Comparison of ENCODE assay signal across 8 mouse cellular contexts in genomic region chr3:148989818-148990530, GRCm38 (mm10). TPM values are rescaled to one million over a fixed set of nuclear protein-coding genes. Genes with fewer than 3 reads are reported as not detected.
DNase-seq lines count a peak whose midpoint lies in the region; ATAC-seq and TF ChIP-seq lines count a peak whose summit lies in the region.

No protein-coding gene starts in this region.

- intact Hi-C loops in gastrocnemius, postnatal 36 days (cut with DNase I) = loop anchor here (5.0 kb wide), 3 partner anchors 148 to 457 kb away; no protein-coding TSS in a partner anchor

- H3K4me3 ChIP-seq in cerebellum, adult 2 months (replicated peaks; ENCODE audit: insufficient read depth, low read depth, low read length) = peak overlapping the region; percentile 55
- peak overlapping the region; percentile 84 for H3K4me3 ChIP-seq in cortical plate, adult 2 months (ENCODE audit: insufficient read depth, low read length)
- peak overlapping the region; percentile 79 for H3K4me3 ChIP-seq in intestine, embryonic 14.5 days (ENCODE audit: low read depth, low read length)
- peak overlapping the region; percentile 82 for H3K4me3 ChIP-seq in limb, embryonic 12.5 days (replicated peaks)
- peak overlapping the region; percentile 90 for H3K4me3 ChIP-seq in midbrain, embryonic 16.5 days (ENCODE audit: low read depth, low read length)
- peak overlapping the region; percentile 84 for H3K4me3 ChIP-seq in testis, adult 2 months (ENCODE audit: control insufficient read depth, low read depth, low read length)

- DNase-seq in cerebellum, adult 2 months = peak; percentile 26 to 37
- no peak for DNase-seq in cerebellum, adult 8-10 months
- DNase-seq in gastrocnemius, postnatal 36 days = peak; percentile 13 to 54
- peak; percentile 93 for DNase-seq in intestine, embryonic 14.5 days (ENCODE audit: low spot score)

- peak overlapping the region; percentile 76 for H3K4me2 ChIP-seq in intestine, embryonic 14.5 days (ENCODE audit: low read length)
- peak overlapping the region; percentile 81 for H3K4me2 ChIP-seq in limb, embryonic 12.5 days
- peak overlapping the region; percentile 58 for H3K4me2 ChIP-seq in midbrain, embryonic 16.5 days (ENCODE audit: low read length)

- no peaks in the 10 kb centered on the region for H3K9me3 ChIP-seq in intestine, embryonic 14.5 days (ENCODE audit: control insufficient read depth, low read length)
- H3K9me3 ChIP-seq in limb, embryonic 12.5 days = no peaks in the 10 kb centered on the region
- no peaks in the 10 kb centered on the region for H3K9me3 ChIP-seq in midbrain, embryonic 16.5 days (replicated peaks; ENCODE audit: control insufficient read depth, low read length, poor library complexity, severe bottlenecking)

- no peak for TF ChIP-seq POLR2A in cerebellum, adult 2 months (IDR thresholded peaks at IDR 0.05; ENCODE audit: borderline replicate concordance, insufficient read depth, low read length)
- no peak for TF ChIP-seq POLR2A in cortical plate, adult 2 months (IDR thresholded peaks at IDR 0.05; ENCODE audit: extremely low read depth, insufficient read depth, low read length)
- TF ChIP-seq POLR2A in testis, adult 2 months (IDR thresholded peaks at IDR 0.05; ENCODE audit: control insufficient read depth, low read depth, low read length) = no peak

- peak overlapping the region; percentile 97 for H3K9ac ChIP-seq in intestine, embryonic 14.5 days (ENCODE audit: low read length)
- peak overlapping the region; percentile 99 for H3K9ac ChIP-seq in limb, embryonic 12.5 days (replicated peaks)
- H3K9ac ChIP-seq in midbrain, embryonic 16.5 days (ENCODE audit: low read depth, low read length) = peak overlapping the region; percentile 88

- TF ChIP-seq CTCF in cerebellum, adult 2 months (IDR thresholded peaks at IDR 0.05; ENCODE audit: borderline replicate concordance, insufficient read depth, low read depth, low read length) = no peak
- TF ChIP-seq CTCF in cortical plate, adult 2 months (IDR thresholded peaks at IDR 0.05; ENCODE audit: extremely low read depth, insufficient read depth, low read length) = no peak
- TF ChIP-seq CTCF in testis, adult 2 months (IDR thresholded peaks at IDR 0.05; ENCODE audit: control insufficient read depth, insufficient read depth, insufficient replicate concordance, low read depth, low read length) = no peak

- WGBS in cerebellum, adult 2 months = under 1% methylated on average over 65 of the region's 68 CpGs
- under 1% methylated on average over 37 of the region's 68 CpGs for WGBS in intestine, embryonic 14.5 days
- under 1% methylated on average over 43 of the region's 68 CpGs for WGBS in limb, embryonic 12.5 days
- WGBS in midbrain, embryonic 16.5 days = under 1% methylated on average over 39 of the region's 68 CpGs

- H3K36me3 ChIP-seq in intestine, embryonic 14.5 days (ENCODE audit: control insufficient read depth, insufficient read depth, low read length) = no peaks in the 10 kb centered on the region
- H3K36me3 ChIP-seq in limb, embryonic 12.5 days = no peaks in the 10 kb centered on the region
- no peaks in the 10 kb centered on the region for H3K36me3 ChIP-seq in midbrain, embryonic 16.5 days (ENCODE audit: control insufficient read depth, insufficient read depth, low read length)
- no peaks in the 10 kb centered on the region for H3K36me3 ChIP-seq in testis, adult 2 months (ENCODE audit: control insufficient read depth, insufficient read depth, low read length)

- H3K27ac ChIP-seq in cerebellum, adult 2 months (ENCODE audit: insufficient read depth, low read length) = no peak overlapping the region; the same call in 1 of the 2 replicates
- peak overlapping the region; percentile 96 for H3K27ac ChIP-seq in cortical plate, adult 2 months (ENCODE audit: insufficient read depth, low read length)
- H3K27ac ChIP-seq in intestine, embryonic 14.5 days (ENCODE audit: low read depth) = peak overlapping the region; percentile 99
- H3K27ac ChIP-seq in limb, embryonic 12.5 days = peak overlapping the region; percentile 100
- peak overlapping the region; percentile 98 for H3K27ac ChIP-seq in midbrain, embryonic 16.5 days (ENCODE audit: low read length)
- peak overlapping the region; percentile 53; the same call in 1 of the 2 replicates for H3K27ac ChIP-seq in testis, adult 2 months (ENCODE audit: control insufficient read depth, insufficient read depth, low read depth, low read length)

- H3K27me3 ChIP-seq in cerebellum, adult 2 months (ENCODE audit: control insufficient read depth, insufficient read depth, low read length) = no peaks in the 10 kb centered on the region
- no peaks in the 10 kb centered on the region for H3K27me3 ChIP-seq in intestine, embryonic 14.5 days (replicated peaks; ENCODE audit: control insufficient read depth, insufficient read depth, low read length)
- no peaks in the 10 kb centered on the region for H3K27me3 ChIP-seq in limb, embryonic 12.5 days
- H3K27me3 ChIP-seq in midbrain, embryonic 16.5 days (ENCODE audit: control insufficient read depth, insufficient read depth, low read depth, low read length) = no peaks in the 10 kb centered on the region
- H3K27me3 ChIP-seq in testis, adult 2 months (ENCODE audit: control insufficient read depth, insufficient read depth, low read length) = no peaks in the 10 kb centered on the region

- no peaks in the 10 kb centered on the region; the same call in 1 of the 2 replicates for H3K4me1 ChIP-seq in cerebellum, adult 2 months (ENCODE audit: control insufficient read depth, insufficient read depth, low read length)
- 0 out of 2 replicates have a peak, but pooled peaks cover 2% of the 10 kb centered on the region for H3K4me1 ChIP-seq in cortical plate, adult 2 months (ENCODE audit: control insufficient read depth, insufficient read depth, low read length)
- peaks cover 12% of the 10 kb centered on the region for H3K4me1 ChIP-seq in intestine, embryonic 14.5 days (replicated peaks; ENCODE audit: control insufficient read depth, insufficient read depth, low read length)
- peaks cover 29% of the 10 kb centered on the region for H3K4me1 ChIP-seq in limb, embryonic 12.5 days (replicated peaks)
- H3K4me1 ChIP-seq in midbrain, embryonic 16.5 days (ENCODE audit: control insufficient read depth, insufficient read depth, low read length) = peaks cover 8% of the 10 kb centered on the region
- H3K4me1 ChIP-seq in testis, adult 2 months (ENCODE audit: control insufficient read depth, insufficient read depth, low read length) = peaks cover 33% of the 10 kb centered on the region

- ATAC-seq in intestine, embryonic 14.5 days (replicated peaks; ENCODE audit: low FRiP score, low TSS enrichment, low read depth) = peak; percentile 78
- ATAC-seq in limb, embryonic 12.5 days (ENCODE audit: insufficient number of reproducible peaks, insufficient read depth, low FRiP score, low TSS enrichment, low read depth) = peak; percentile 77
- peak; percentile 76 for ATAC-seq in midbrain, embryonic 16.5 days

RNA-seq across cellular contexts. Expression of gene Adgrl2, which starts 0.4 kb away (rescaled TPM):
- polyA plus RNA-seq in cerebellum, adult 2 months (2012; rRNA removed) = 38.5 and 39.1 TPM in 2 replicates
- polyA plus RNA-seq in cortical plate, adult 2 months (2012; rRNA removed) = 86.6 and 90.3 TPM in 2 replicates
- total RNA-seq in gastrocnemius, postnatal 36 days (2021) = 10 to 100 TPM; 10.4 to 10.6 TPM
- polyA plus RNA-seq in intestine, embryonic 14.5 days (2014; fragmentation: Nextera tagmentation; extraction: Ambion mirVana) = 63.6 and 64.6 TPM in 2 replicates
- 101 and 111 TPM in 2 replicates for polyA plus RNA-seq in limb, embryonic 12.5 days (2016; fragmentation: Nextera tagmentation; extraction: Ambion mirVana)
- 117 and 119 TPM in 2 replicates for polyA plus RNA-seq in midbrain, embryonic 16.5 days (2015; fragmentation: Nextera tagmentation; extraction: Ambion mirVana)
- polyA plus RNA-seq in testis, adult 2 months (2012; rRNA removed) = 12.9 and 13.2 TPM in 2 replicates
